Mouse (Mus musculus) lung, adult 2 months (tissue): ENCODE measurements around the gene Pparg.

ENCODE experiments used
- CTCF ChIP-seq: fragments of 200-500 bp; IDR thresholded peaks from 2 replicates; pipeline ENCODE4 v1.5.1; 2011; ENCODE audit warnings: mild to moderate bottlenecking, low read length, control low read depth; ENCODE audit not compliant: insufficient read depth
- POLR2A ChIP-seq: fragments of 200-500 bp; IDR thresholded peaks from 2 replicates; pipeline ENCODE4 v1.6.1; 2011; ENCODE audit warnings: low read depth, mild to moderate bottlenecking, control low read depth, low read length, borderline replicate concordance; ENCODE audit errors: extremely low read depth

DNA sequence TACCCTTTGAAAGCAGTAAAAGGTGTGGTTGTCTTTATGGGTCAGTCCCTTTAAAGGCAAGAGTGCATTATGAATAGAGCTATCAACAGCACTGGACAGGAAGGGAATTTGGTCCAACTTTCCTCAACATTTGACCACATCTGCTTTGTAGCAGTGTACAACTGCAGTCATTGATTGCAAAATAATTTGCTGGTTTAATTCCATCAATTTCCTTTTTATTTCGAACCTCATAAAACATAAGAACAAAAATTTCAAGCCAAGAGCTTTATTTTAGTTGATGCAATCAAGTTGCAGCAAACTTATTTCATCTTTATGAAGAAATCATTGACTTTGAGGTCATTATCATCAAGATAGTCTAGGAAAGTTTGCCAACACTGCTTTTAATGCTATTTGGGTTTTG, 91.8 kb downstream of the Pparg start:
- TF ChIP-seq POLR2A, result no peak
- TF ChIP-seq CTCF, result no peak
